Mouse (Mus musculus): ENCODE results near the gene Strc. TPM values are rescaled to one million over a fixed set of nuclear protein-coding genes. Genes with fewer than 3 reads are reported as not detected.

Strc gene
- 0.16 TPM for polyA plus RNA-seq (2017; shearing (Covaris generic))

GRCm38 (mm10) chr2:121386961-121387575 is at the start of gene Strc:
Gene Strc, minus strand, starts transcription at chr2:121387168.

GRCm38 (mm10) chr2:121413387-121414042 is 26.5 kb upstream of the Strc start, which contains the start of the genes Pdia3 and Catsper2:
Gene Pdia3, plus strand, starts transcription at chr2:121413775.
Gene Catsper2, minus strand, starts transcription at chr2:121413792.

GRCm38 (mm10) chr2:121357494-121357893 is 29.5 kb downstream of the Strc start, which contains the start of gene Ckmt1:
Gene Ckmt1, plus strand, starts transcription at chr2:121357714.

GRCm38 (mm10) chr2:121354820-121355592 is 32.0 kb downstream of the Strc start, which contains the start of gene Ppip5k1:
Gene Ppip5k1, minus strand, starts transcription at chr2:121355396.

Other genes with a start within 250 kb of the Strc start
- gene Adal, start 246.7 kb downstream of the Strc start, polyA plus RNA-seq (2017; shearing (Covaris generic)): 17.0 TPM
- 13.1 TPM for gene Lcmt2, start 246.5 kb downstream of the Strc start, polyA plus RNA-seq (2017; shearing (Covaris generic))
- gene Tubgcp4, start 216.5 kb downstream of the Strc start, polyA plus RNA-seq (2017; shearing (Covaris generic)): 105 TPM
- gene Zscan29, start 216.0 kb downstream of the Strc start, polyA plus RNA-seq (2017; shearing (Covaris generic)): 71.9 TPM
- gene Trp53bp1, start 115.8 kb downstream of the Strc start, polyA plus RNA-seq (2017; shearing (Covaris generic)): 82.4 TPM
- gene Map1a, start 97.6 kb downstream of the Strc start, polyA plus RNA-seq (2017; shearing (Covaris generic)): 0.06 TPM
- gene Ppip5k1, start 31.8 kb downstream of the Strc start, polyA plus RNA-seq (2017; shearing (Covaris generic)): 15.4 TPM
- not detected for gene Ckmt1, start 29.5 kb downstream of the Strc start, polyA plus RNA-seq (2017; shearing (Covaris generic))
- 623 TPM for gene Pdia3, start 26.6 kb upstream of the Strc start, polyA plus RNA-seq (2017; shearing (Covaris generic))
- gene Catsper2, start 26.6 kb upstream of the Strc start, polyA plus RNA-seq (2017; shearing (Covaris generic)): 2.0 TPM
- 0.87 TPM for gene Ell3, start 57.1 kb upstream of the Strc start, polyA plus RNA-seq (2017; shearing (Covaris generic))
- 565 TPM for gene Serf2, start 62.0 kb upstream of the Strc start, polyA plus RNA-seq (2017; shearing (Covaris generic))
- 143 TPM for gene Hypk, start 66.1 kb upstream of the Strc start, polyA plus RNA-seq (2017; shearing (Covaris generic))
- not detected for gene Serinc4, start 69.6 kb upstream of the Strc start, polyA plus RNA-seq (2017; shearing (Covaris generic))
- 103 TPM for gene Mfap1b, start 86.9 kb upstream of the Strc start, polyA plus RNA-seq (2017; shearing (Covaris generic))
- gene Mfap1a, start 119.5 kb upstream of the Strc start, polyA plus RNA-seq (2017; shearing (Covaris generic)): 36.1 TPM
- gene Wdr76, start 119.6 kb upstream of the Strc start, polyA plus RNA-seq (2017; shearing (Covaris generic)): 8.7 TPM

All from activated CD4-positive, CD25-positive, alpha-beta regulatory T cell, adult 9 weeks (primary cell).